Mouse (Mus musculus): Measurements from ENCODE around the gene Mylk. TPM values are rescaled to one million over a fixed set of nuclear protein-coding genes. Genes with fewer than 3 reads are reported as not detected.
"Not testable (repeated sequence)": the region's sequence is repeated elsewhere in the genome, so short reads cannot be mapped to it uniquely, and the experiment has no call there.

Mylk gene
- total and polyA plus RNA-seq, 3 experiments: 0.04 to 0.10 TPM; not detected in 1

DNA sequence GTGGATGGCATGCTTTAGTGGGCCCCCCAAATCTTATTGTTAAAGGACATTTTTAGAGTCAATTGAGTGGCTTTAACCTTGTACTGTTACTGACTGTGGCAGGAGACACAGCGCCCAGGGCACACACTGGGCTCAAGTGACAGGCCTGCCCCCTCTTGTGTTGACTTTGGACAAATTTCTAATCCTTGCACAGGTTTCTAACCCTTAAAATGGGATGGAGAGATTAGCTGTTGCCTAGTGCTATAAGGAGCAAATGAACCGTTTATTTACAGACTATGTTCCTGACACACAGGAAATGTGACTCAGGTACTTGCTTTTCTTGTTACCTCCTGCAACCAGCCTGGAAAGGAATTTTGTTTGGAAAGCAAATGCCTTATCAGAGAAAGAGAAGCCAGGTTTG lies 67.2 kb downstream of the Mylk start:
- no peak for TF ChIP-seq MAX (IDR thresholded peaks at IDR 0.05; ENCODE audit: low read length)
- no peak for TF ChIP-seq IRF4 (IDR thresholded peaks at IDR 0.05; ENCODE audit: low read depth, low read length)
- TF ChIP-seq JUN (IDR thresholded peaks at IDR 0.05; ENCODE audit: insufficient read depth, low read depth, low read length): no peak
- TF ChIP-seq BHLHE40 (IDR thresholded peaks at IDR 0.05; ENCODE audit: low read depth, low read length): no peak
- no peak for TF ChIP-seq ELF1 (IDR thresholded peaks at IDR 0.05; ENCODE audit: low read depth, low read length)
- TF ChIP-seq CTCF (conservative IDR thresholded peaks at IDR 0.05 in 1 of 2, IDR thresholded peaks at IDR 0.05 in 1 of 2; ENCODE audit: low read depth in 2 of 2, low read length in 2 of 2): no peak
- no peaks in the 10 kb centered on the region for H3K4me1 ChIP-seq (ENCODE audit: control insufficient read depth in 1 of 2, insufficient read depth in 2 of 2)
- H3K9ac ChIP-seq (ENCODE audit: insufficient read depth, low read depth): no peak overlapping the region
- H3K4me3 ChIP-seq (replicated peaks in 1 of 3; ENCODE audit: low read depth in 2 of 3, low read length in 2 of 3, poor library complexity in 1 of 3): no peak overlapping the region
- no peaks in the 10 kb centered on the region for H3K79me2 ChIP-seq (replicated peaks; ENCODE audit: control insufficient read depth, extremely low read depth, insufficient read depth, poor library complexity, severe bottlenecking)
- in situ Hi-C loops (cut with MboI; ENCODE audit: low pct_ligation_motif_present, low pct_unique_long_range_greater_than_20kb, low sequenced_read_pairs) (no loop called here), dilution Hi-C loops (cut with MboI; ENCODE audit: extremely low pct_ligation_motif_present, extremely low pct_unique_long_range_greater_than_20kb, low sequenced_read_pairs) (no loop called here)
- H3K4me2 ChIP-seq (ENCODE audit: insufficient read depth, low read depth, poor library complexity, severe bottlenecking): no peak overlapping the region
- H3K27ac ChIP-seq (ENCODE audit: insufficient read depth, low read depth): no peak overlapping the region
- no peak for DNase-seq (ENCODE audit: extremely low read depth)
- H3K27me3 ChIP-seq (replicated peaks): peaks cover 72% of the 10 kb centered on the region
- no peaks in the 10 kb centered on the region for H3K36me3 ChIP-seq (replicated peaks in 1 of 2; ENCODE audit: control insufficient read depth in 1 of 2, insufficient read depth in 1 of 2, low read length in 1 of 2)
- peaks cover 5% of the 10 kb centered on the region for H3K9me3 ChIP-seq (replicated peaks; ENCODE audit: low read length)

DNA sequence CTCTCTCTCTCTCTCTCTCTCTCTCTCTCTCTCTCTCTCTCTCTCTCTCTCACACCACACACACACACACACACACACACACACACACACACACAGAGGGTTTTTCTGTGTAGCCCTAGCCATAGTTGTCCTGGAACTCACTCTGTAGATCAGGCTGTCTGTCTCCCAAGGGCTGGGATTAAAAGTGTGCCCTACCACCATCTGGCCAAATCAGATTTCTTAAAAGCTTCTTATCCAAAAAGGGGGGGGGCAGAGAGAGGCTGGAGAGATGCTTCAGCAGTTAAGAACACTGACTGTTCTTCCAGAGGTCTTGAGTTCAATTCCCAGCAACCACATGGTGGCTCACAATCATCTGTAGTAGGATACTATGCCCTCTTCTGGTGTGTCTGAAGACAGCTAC lies 68.2 kb downstream of the Mylk start:
- H3K79me2 ChIP-seq (replicated peaks; ENCODE audit: control insufficient read depth, extremely low read depth, insufficient read depth, poor library complexity, severe bottlenecking); H3K4me1 ChIP-seq (ENCODE audit: control insufficient read depth in 1 of 2, insufficient read depth in 2 of 2); H3K9me3 ChIP-seq (replicated peaks; ENCODE audit: low read length); H3K4me3 ChIP-seq (replicated peaks in 1 of 3; ENCODE audit: low read depth in 2 of 3, low read length in 2 of 3, poor library complexity in 1 of 3); H3K9ac ChIP-seq (ENCODE audit: insufficient read depth, low read depth); H3K36me3 ChIP-seq (replicated peaks in 1 of 2; ENCODE audit: control insufficient read depth in 1 of 2, insufficient read depth in 1 of 2, low read length in 1 of 2); DNase-seq (ENCODE audit: extremely low read depth); in situ Hi-C loops (cut with MboI; ENCODE audit: low pct_ligation_motif_present, low pct_unique_long_range_greater_than_20kb, low sequenced_read_pairs); H3K27ac ChIP-seq (ENCODE audit: insufficient read depth, low read depth); dilution Hi-C loops (cut with MboI; ENCODE audit: extremely low pct_ligation_motif_present, extremely low pct_unique_long_range_greater_than_20kb, low sequenced_read_pairs); H3K4me2 ChIP-seq (ENCODE audit: insufficient read depth, low read depth, poor library complexity, severe bottlenecking): not testable (repeated sequence)
- peaks cover 72% of the 10 kb centered on the region for H3K27me3 ChIP-seq (replicated peaks)

DNA sequence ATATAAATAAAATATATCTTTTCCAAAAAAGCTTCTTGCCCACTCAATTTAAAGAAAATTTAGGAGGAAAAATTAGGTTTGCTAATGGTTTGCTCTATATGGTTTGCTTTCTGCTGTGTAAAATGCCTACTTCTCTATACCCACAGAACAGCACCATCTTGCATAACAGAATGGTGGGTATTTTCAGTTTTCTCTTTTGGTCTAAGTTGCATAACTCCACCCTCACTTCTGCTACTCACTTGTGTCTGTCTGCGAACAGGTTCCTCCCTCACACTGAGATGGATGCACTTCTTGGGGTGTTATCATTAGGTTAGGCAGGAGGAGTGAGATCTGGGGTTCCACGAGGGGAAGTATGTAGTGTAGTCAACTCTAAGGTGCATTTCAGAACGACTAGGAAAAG lies 68.6 kb downstream of the Mylk start:
- Histone ChIP-seq H3K9me3 (replicated peaks; ENCODE audit: low read length) (peaks cover 5% of the 10 kb centered on the region), H3K4me3 (replicated peaks in 1 of 3; ENCODE audit: low read depth in 2 of 3, low read length in 2 of 3, poor library complexity in 1 of 3) (no peak overlapping the region), H3K79me2 (replicated peaks; ENCODE audit: control insufficient read depth, extremely low read depth, insufficient read depth, poor library complexity, severe bottlenecking) (no peaks in the 10 kb centered on the region), H3K9ac (ENCODE audit: insufficient read depth, low read depth) (no peak overlapping the region), H3K27me3 (replicated peaks) (peaks cover 73% of the 10 kb centered on the region), H3K4me2 (ENCODE audit: insufficient read depth, low read depth, poor library complexity, severe bottlenecking) (no peak overlapping the region), H3K36me3 (replicated peaks in 1 of 2; ENCODE audit: control insufficient read depth in 1 of 2, insufficient read depth in 1 of 2, low read length in 1 of 2) (no peaks in the 10 kb centered on the region), H3K4me1 (ENCODE audit: control insufficient read depth in 1 of 2, insufficient read depth in 2 of 2) (no peaks in the 10 kb centered on the region), H3K27ac (ENCODE audit: insufficient read depth, low read depth) (no peak overlapping the region)
- in situ Hi-C loops (cut with MboI; ENCODE audit: low pct_ligation_motif_present, low pct_unique_long_range_greater_than_20kb, low sequenced_read_pairs) (no loop called here), dilution Hi-C loops (cut with MboI; ENCODE audit: extremely low pct_ligation_motif_present, extremely low pct_unique_long_range_greater_than_20kb, low sequenced_read_pairs) (no loop called here)
- DNase-seq (ENCODE audit: extremely low read depth): no peak
- TF ChIP-seq GABPA (IDR thresholded peaks at IDR 0.05; ENCODE audit: insufficient replicate concordance, low read depth, low read length) (no peak), MYC (IDR thresholded peaks at IDR 0.05; ENCODE audit: low read depth, low read length) (no peak), JUND (conservative IDR thresholded peaks at IDR 0.05; ENCODE audit: low read depth, low read length) (no peak), RCOR1 (conservative IDR thresholded peaks at IDR 0.05; ENCODE audit: low read depth, low read length) (no peak), JUN (IDR thresholded peaks at IDR 0.05; ENCODE audit: insufficient read depth, low read depth, low read length) (no peak), ETS1 (conservative IDR thresholded peaks at IDR 0.05; ENCODE audit: low read depth, low read length) (no peak), KAT2A (IDR thresholded peaks at IDR 0.05; ENCODE audit: insufficient replicate concordance, low read length) (no peak), E2F4 (IDR thresholded peaks at IDR 0.05; ENCODE audit: insufficient replicate concordance, low read depth, low read length) (no peak), SIN3A (IDR thresholded peaks at IDR 0.05; ENCODE audit: low read length) (no peak), NELFE (IDR thresholded peaks at IDR 0.05; ENCODE audit: low read depth, low read length) (no peak), USF1 (IDR thresholded peaks at IDR 0.05; ENCODE audit: low read depth, low read length) (no peak), TCF12 (IDR thresholded peaks at IDR 0.05; ENCODE audit: low read depth, low read length) (no peak), MAZ (IDR thresholded peaks at IDR 0.05; ENCODE audit: low read depth, low read length) (no peak)

All from CH12.LX (cell line).